Mouse (Mus musculus) bone marrow macrophage, adult 2 months (primary cell): ENCODE data around the gene Snrpd3.

Experiments used
- CTCF ChIP-seq: IDR thresholded peaks from 2 replicates; pipeline ENCODE4 v1.5.1; 2012; ENCODE audit warnings: low read depth, mild to moderate bottlenecking, low read length, moderate library complexity
- POLR2A ChIP-seq: IDR thresholded peaks from 2 replicates; pipeline ENCODE4 v1.6.1; 2012; ENCODE audit warnings: mild to moderate bottlenecking, low read depth, low read length, borderline replicate concordance

- TF ChIP-seq POLR2A (no peak), CTCF (no peak)
Measured at GRCm38 (mm10) chr10:75515216-75516037, 1.9 kb upstream of the Snrpd3 start.
